Mouse (Mus musculus): ENCODE measurements at regions not wholly inside any gene's neighbourhood (a gene's known extent, or its start where the extent isn't known, plus 50 kb on each side); places are given as distances from the start of the nearest gene placed in this dataset.
A peak's percentile ranks its signal among the peaks of the same experiment; 100 is the strongest.

- no peak overlapping the region for H3K4me3 ChIP-seq
- H3K27me3 ChIP-seq (ENCODE audit: low read depth, poor library complexity, severe bottlenecking): no peaks in the 10 kb centered on the region
- no peaks in the 10 kb centered on the region for H3K36me3 ChIP-seq
- no peak overlapping the region for H3K27ac ChIP-seq
- 53% methylated on average over 6 of the region's 6 CpGs for WGBS
- no peak for DNase-seq (ENCODE audit: low spot score)
- peaks cover 20% of the 10 kb centered on the region for H3K4me1 ChIP-seq
- H3K9me3 ChIP-seq (replicated peaks): no peaks in the 10 kb centered on the region
These were observed 81.8 kb downstream of the Tbx18 start for GRCm38 (mm10) chr9:87649015-87649978.

DNA sequence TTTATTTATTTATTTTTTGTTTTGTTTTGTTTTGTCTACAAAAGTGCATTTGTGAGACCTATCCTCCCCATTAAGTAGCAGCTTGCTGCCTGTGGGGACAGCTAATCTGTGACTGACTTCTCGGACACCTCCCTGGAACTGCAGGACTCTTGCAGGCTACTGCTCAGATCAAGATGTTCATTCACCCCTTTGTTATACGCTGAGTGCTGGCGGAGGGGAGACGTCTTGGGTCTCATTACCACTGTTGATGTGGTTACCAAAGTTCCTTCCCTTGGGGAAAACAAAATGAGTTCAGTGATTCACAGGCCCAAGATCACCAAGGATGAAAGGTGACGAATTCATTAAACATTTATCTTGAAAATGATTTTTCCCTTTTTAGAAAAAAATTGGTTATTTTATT lies 82.7 kb downstream of the Tbx18 start:
- 59% methylated on average over 5 of the region's 5 CpGs for WGBS
- Histone ChIP-seq H3K4me3 (no peak overlapping the region), H3K4me1 (peaks cover 20% of the 10 kb centered on the region), H3K36me3 (no peaks in the 10 kb centered on the region), H3K9me3 (replicated peaks) (no peaks in the 10 kb centered on the region), H3K27ac (no peak overlapping the region), H3K27me3 (ENCODE audit: low read depth, poor library complexity, severe bottlenecking) (no peaks in the 10 kb centered on the region)
- no peak for DNase-seq (ENCODE audit: low spot score)

- H3K4me1 ChIP-seq: peaks cover 19% of the 10 kb centered on the region
- 88% methylated on average over 5 of the region's 5 CpGs for WGBS
- H3K36me3 ChIP-seq: no peaks in the 10 kb centered on the region
- H3K4me3 ChIP-seq: no peak overlapping the region
- DNase-seq (ENCODE audit: low spot score): no peak
- no peaks in the 10 kb centered on the region for H3K9me3 ChIP-seq (replicated peaks)
- no peaks in the 10 kb centered on the region for H3K27me3 ChIP-seq (ENCODE audit: low read depth, poor library complexity, severe bottlenecking)
- H3K27ac ChIP-seq: no peak overlapping the region
These were observed 86.0 kb downstream of the Tbx18 start for GRCm38 (mm10) chr9:87645032-87645431.

DNA sequence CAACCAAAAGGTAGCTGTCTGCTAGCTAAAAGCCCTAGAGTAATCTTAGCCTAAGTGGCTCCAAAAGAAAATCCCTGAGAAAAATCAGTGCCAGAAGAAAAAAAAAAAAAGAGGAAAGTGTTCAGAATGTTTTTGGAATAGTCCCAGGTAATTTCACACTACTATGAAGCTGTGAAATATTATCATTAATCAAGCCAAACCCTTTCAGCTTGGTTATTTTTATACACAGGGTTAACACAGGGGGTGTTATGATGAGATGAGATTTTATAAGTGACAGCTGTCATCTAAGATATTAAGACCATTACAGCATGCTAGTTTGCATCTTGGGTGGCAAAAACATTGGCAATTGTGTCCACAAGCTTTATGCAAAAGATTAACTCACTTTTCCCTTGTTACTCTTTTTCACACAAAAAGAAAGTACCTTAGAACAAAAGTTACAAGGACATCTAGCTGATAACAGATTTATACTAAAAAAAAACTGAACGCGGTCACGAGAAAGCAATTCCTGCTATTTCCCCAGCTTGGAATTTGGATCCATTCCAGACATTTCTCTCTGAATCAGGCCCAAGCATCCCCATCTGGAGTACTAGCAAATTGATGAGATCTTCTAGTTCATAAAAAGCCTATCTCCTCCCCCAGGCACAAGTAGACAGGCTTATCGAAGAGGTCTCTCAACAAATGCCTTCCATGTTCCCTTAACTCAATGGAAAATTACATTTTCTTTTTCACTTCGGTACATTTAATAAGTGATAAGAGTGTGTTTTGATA lies 97.0 kb downstream of the Tbx18 start:
- WGBS: 89% methylated on average over 5 of the region's 5 CpGs
- Histone ChIP-seq H3K9me3 (replicated peaks) (no peaks in the 10 kb centered on the region), H3K4me1 (no peaks in the 10 kb centered on the region), H3K27me3 (ENCODE audit: low read depth, poor library complexity, severe bottlenecking) (no peaks in the 10 kb centered on the region), H3K36me3 (no peaks in the 10 kb centered on the region), H3K4me3 (no peak overlapping the region), H3K27ac (no peak overlapping the region)
- DNase-seq (ENCODE audit: low spot score): no peak

DNA sequence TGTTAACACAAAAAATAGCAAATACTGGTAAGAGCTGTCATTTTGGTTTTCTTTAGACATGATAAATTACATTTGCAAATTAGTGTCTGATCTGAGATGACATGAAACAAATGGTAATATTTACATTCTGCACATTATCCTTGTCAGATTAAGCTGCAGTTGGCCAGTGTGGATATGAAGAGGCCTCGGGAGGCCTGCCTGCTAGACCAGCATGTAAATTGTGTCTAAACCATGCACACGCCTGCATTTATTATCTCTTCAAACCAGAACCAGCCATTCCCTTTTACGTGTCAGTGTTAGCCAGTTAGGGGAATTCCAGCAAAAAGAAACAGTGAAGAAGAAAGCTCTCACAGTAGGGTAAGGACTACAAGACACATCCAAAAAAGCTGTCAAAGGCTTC lies 104.6 kb downstream of the Tbx18 start:
- WGBS: 87% methylated on average over 3 of the region's 3 CpGs
- Histone ChIP-seq H3K27ac (no peak overlapping the region), H3K9me3 (replicated peaks) (no peaks in the 10 kb centered on the region), H3K4me3 (no peak overlapping the region), H3K4me1 (peaks cover 9% of the 10 kb centered on the region), H3K36me3 (no peaks in the 10 kb centered on the region), H3K27me3 (ENCODE audit: low read depth, poor library complexity, severe bottlenecking) (no peaks in the 10 kb centered on the region)
- DNase-seq (ENCODE audit: low spot score): no peak

GRCm38 (mm10) chr9:87618238-87618673 lies 112.8 kb downstream of the Tbx18 start:
- 45% methylated on average over 7 of the region's 7 CpGs for WGBS
- no peak overlapping the region for H3K4me3 ChIP-seq
- H3K36me3 ChIP-seq: no peaks in the 10 kb centered on the region
- no peak for DNase-seq (ENCODE audit: low spot score)
- H3K9me3 ChIP-seq (replicated peaks): no peaks in the 10 kb centered on the region
- H3K27me3 ChIP-seq (ENCODE audit: low read depth, poor library complexity, severe bottlenecking): no peaks in the 10 kb centered on the region
- no peaks in the 10 kb centered on the region for H3K4me1 ChIP-seq
- H3K27ac ChIP-seq: no peak overlapping the region

DNA sequence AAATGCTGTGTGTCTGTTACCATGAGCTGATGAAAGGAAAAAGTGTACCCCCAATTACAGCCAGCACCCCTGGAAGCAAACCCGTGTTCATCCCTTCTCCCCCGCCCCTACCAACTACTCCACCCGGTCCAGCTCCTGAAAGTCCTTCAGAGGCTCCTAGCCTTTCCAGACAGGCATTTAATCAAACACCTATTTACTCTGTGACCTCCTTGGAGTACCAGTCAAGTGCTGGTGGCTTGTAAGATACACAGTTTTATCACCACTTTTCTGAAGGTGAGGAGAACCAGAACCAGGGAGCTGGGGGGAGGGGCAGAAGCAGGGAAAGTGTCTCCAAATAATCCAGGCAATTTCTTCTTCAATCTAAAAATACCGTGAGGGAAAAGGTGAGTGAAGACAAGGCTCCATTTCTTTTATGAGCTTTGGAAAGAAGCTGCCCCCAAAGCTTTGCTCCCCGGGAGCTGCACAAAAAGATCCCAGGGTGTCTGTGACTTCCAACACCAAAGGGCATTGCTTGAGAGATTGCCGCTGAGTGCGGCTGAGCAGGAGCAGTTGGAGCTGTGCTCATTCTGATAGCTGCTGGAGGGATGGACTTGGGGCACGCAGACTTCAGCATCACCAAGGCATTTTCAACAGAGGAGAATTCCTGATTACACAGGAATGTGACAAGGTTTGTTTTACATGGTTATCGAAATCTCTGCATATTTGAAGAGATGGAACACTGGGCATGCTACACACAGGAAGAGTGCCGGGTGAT lies 123.0 kb downstream of the Tbx18 start:
- WGBS: 51% methylated on average over 10 of the region's 10 CpGs
- Histone ChIP-seq H3K36me3 (no peaks in the 10 kb centered on the region), H3K27ac (no peak overlapping the region), H3K27me3 (ENCODE audit: low read depth, poor library complexity, severe bottlenecking) (no peaks in the 10 kb centered on the region), H3K4me1 (peaks cover 9% of the 10 kb centered on the region), H3K9me3 (replicated peaks) (no peaks in the 10 kb centered on the region), H3K4me3 (no peak overlapping the region)
- DNase-seq (ENCODE audit: low spot score): no peak

- WGBS: 71% methylated on average over 2 of the region's 2 CpGs
- no peaks in the 10 kb centered on the region for H3K9me3 ChIP-seq (replicated peaks)
- no peak for DNase-seq (ENCODE audit: low spot score)
- peaks cover 15% of the 10 kb centered on the region; the same call in 1 of the 2 replicates for H3K27me3 ChIP-seq (ENCODE audit: low read depth, poor library complexity, severe bottlenecking)
- H3K27ac ChIP-seq: no peak overlapping the region
- H3K4me3 ChIP-seq: no peak overlapping the region
- H3K36me3 ChIP-seq: no peaks in the 10 kb centered on the region
- peaks cover 14% of the 10 kb centered on the region; the same call in 1 of the 2 replicates for H3K4me1 ChIP-seq
These were observed 155.5 kb downstream of the Tbx18 start for GRCm38 (mm10) chr9:87575591-87575990.

GRCm38 (mm10) chr9:87574250-87574864 lies 156.7 kb downstream of the Tbx18 start:
- H3K9me3 ChIP-seq (replicated peaks): no peaks in the 10 kb centered on the region
- WGBS: 34% methylated on average over 2 of the region's 2 CpGs
- H3K4me3 ChIP-seq: no peak overlapping the region
- no peaks in the 10 kb centered on the region for H3K36me3 ChIP-seq
- peaks cover 15% of the 10 kb centered on the region; the same call in 1 of the 2 replicates for H3K27me3 ChIP-seq (ENCODE audit: low read depth, poor library complexity, severe bottlenecking)
- H3K27ac ChIP-seq: no peak overlapping the region
- H3K4me1 ChIP-seq: peaks cover 14% of the 10 kb centered on the region; the same call in 1 of the 2 replicates
- DNase-seq (ENCODE audit: low spot score): no peak

DNA sequence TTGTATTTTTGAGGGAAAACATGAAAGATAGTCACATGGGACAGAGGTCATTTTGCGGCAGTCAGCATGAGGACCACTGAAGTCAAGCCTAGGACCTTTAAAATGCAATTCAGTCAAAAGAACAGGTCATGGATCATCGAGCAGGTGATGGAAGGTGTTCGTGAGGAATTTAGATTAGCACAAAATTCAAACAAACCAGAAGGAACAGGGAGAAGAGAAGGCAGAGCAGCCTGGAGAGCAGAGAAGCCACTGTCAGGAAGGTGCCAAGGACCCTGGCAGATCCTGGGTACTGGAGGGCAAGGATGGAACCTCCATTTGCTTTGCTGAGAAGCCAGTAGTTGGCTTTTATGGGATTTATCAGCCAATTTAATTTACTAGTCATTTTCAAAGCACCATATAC lies 167.8 kb downstream of the Tbx18 start:
- no peaks in the 10 kb centered on the region for H3K9me3 ChIP-seq (replicated peaks)
- H3K4me3 ChIP-seq: no peak overlapping the region
- peaks cover 24% of the 10 kb centered on the region for H3K4me1 ChIP-seq
- no peak overlapping the region for H3K27ac ChIP-seq
- DNase-seq (ENCODE audit: low spot score): no peak
- H3K27me3 ChIP-seq (ENCODE audit: low read depth, poor library complexity, severe bottlenecking): peaks cover 63% of the 10 kb centered on the region
- 60% methylated on average over 3 of the region's 3 CpGs for WGBS
- no peaks in the 10 kb centered on the region for H3K36me3 ChIP-seq

GRCm38 (mm10) chr9:87562796-87563195 lies 168.3 kb downstream of the Tbx18 start:
- 21% methylated on average over 6 of the region's 6 CpGs for WGBS
- Histone ChIP-seq H3K27ac (no peak overlapping the region), H3K4me1 (peaks cover 27% of the 10 kb centered on the region), H3K27me3 (ENCODE audit: low read depth, poor library complexity, severe bottlenecking) (peaks cover 63% of the 10 kb centered on the region), H3K36me3 (no peaks in the 10 kb centered on the region), H3K4me3 (no peak overlapping the region), H3K9me3 (replicated peaks) (no peaks in the 10 kb centered on the region)
- no peak for DNase-seq (ENCODE audit: low spot score)

GRCm38 (mm10) chr9:87557841-87558240 lies 173.2 kb downstream of the Tbx18 start:
- Histone ChIP-seq H3K36me3 (no peaks in the 10 kb centered on the region), H3K9me3 (replicated peaks) (no peaks in the 10 kb centered on the region), H3K27ac (no peak overlapping the region), H3K4me1 (peaks cover 48% of the 10 kb centered on the region), H3K27me3 (ENCODE audit: low read depth, poor library complexity, severe bottlenecking) (peaks cover 57% of the 10 kb centered on the region), H3K4me3 (no peak overlapping the region)
- WGBS: 50% methylated on average over 12 of the region's 12 CpGs
- DNase-seq (ENCODE audit: low spot score): peak; percentile 54
